Mouse (Mus musculus): ENCODE data around the gene Gm6502.
"Not testable (repeated sequence)": the region's sequence is repeated elsewhere in the genome, so short reads cannot be mapped to it uniquely, and the experiment has no call there.

Gm6502 gene

GRCm38 (mm10) chr5:94314135-94314534, at the start of gene Gm6502:
Gm6502 (plus strand) TSS chr5:94314435.
- DNase-seq (ENCODE audit: low spot score in 2 of 2) = not testable (repeated sequence)

GRCm38 (mm10) chr5:94306696-94307095, 7.5 kb upstream of the Gm6502 start, which contains the start of gene A430089I19Rik:
A430089I19Rik (minus strand) TSS chr5:94306796.
- DNase-seq (ENCODE audit: low spot score in 2 of 2) = not testable (repeated sequence)

- DNase-seq (ENCODE audit: low spot score in 2 of 2) = not testable (repeated sequence)
These were observed 25.2 kb downstream of the Gm6502 start, which contains the start of gene AA792892 for GRCm38 (mm10) chr5:94339449-94339848. AA792892 (plus strand) TSS chr5:94339749.
